Mouse (Mus musculus) thymus, adult 2 months (tissue): ENCODE data around the gene Gm28230.

ENCODE experiments used
- CTCF ChIP-seq: fragments of 200-500 bp; IDR thresholded peaks from 2 replicates; pipeline ENCODE4 v1.5.1; 2012; ENCODE audit warnings: mild to moderate bottlenecking, control low read depth, low read length, moderate library complexity, borderline replicate concordance; ENCODE audit not compliant: control insufficient read depth, poor library complexity, insufficient read depth; ENCODE audit errors: extremely low read depth
- POLR2A ChIP-seq: fragments of 200-500 bp; IDR thresholded peaks from 2 replicates; pipeline ENCODE4 v1.6.1; 2012; ENCODE audit warnings: mild to moderate bottlenecking, low read length, control low read depth, moderate library complexity; ENCODE audit not compliant: control insufficient read depth, poor library complexity, insufficient read depth; ENCODE audit errors: extremely low read depth

DNA sequence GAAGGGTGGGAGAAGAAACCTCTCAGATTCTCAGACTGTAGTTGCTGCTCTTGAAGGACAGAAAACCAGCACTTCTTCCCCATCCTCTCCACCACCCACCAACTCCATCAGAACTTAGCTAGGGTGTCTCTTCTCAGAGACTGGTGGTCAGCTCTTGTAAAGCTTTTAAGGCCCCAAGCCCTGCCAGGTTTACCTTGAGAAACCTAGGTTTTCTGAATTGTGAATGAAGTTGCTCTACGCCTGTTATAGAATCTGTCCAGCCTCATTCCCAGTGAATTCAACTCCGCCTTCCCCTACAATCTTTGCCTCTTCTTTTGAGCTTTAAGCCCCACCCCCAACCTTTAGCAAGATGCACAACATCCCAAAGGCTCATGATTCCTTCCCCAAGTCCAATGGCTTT, 49.4 kb upstream of the Gm28230 start:
- TF ChIP-seq POLR2A (no peak), CTCF (no peak)
